Mouse (Mus musculus): ENCODE measurements around the gene Kdm1a. TPM values are rescaled to one million over a fixed set of nuclear protein-coding genes. Genes with fewer than 3 reads are reported as not detected.
A peak's percentile ranks its signal among the peaks of the same experiment; 100 is the strongest.

Gene Kdm1a
- 38.9 and 41.1 TPM in 2 replicates for polyA plus RNA-seq (2014; fragmentation: Nextera tagmentation; extraction: Ambion mirVana)

GRCm38 (mm10) chr4:136602568-136602967 lies at the start of gene Kdm1a:
Gene Kdm1a (minus strand): TSS chr4:136602723.
- Histone ChIP-seq H3K9ac (ENCODE audit: low read depth, low read length) (peak within 1 kb of the TSS; percentile 99), H3K9me3 (replicated peaks; ENCODE audit: control insufficient read depth, low read length) (no peaks in the 10 kb centered on the region), H3K27me3 (ENCODE audit: control insufficient read depth, insufficient read depth, low read length) (no peaks in the 10 kb centered on the region), H3K4me3 (ENCODE audit: low read depth, low read length) (peak within 1 kb of the TSS; percentile 100), H3K4me2 (peak within 1 kb of the TSS; percentile 73), H3K27ac (ENCODE audit: low read depth, low read length) (peak within 1 kb of the TSS; percentile 90), H3K4me1 (ENCODE audit: control insufficient read depth, insufficient read depth, low read length) (peaks cover 14% of the 10 kb centered on the region), H3K36me3 (ENCODE audit: control insufficient read depth, insufficient read depth, low read length) (no peaks in the 10 kb centered on the region)
- ATAC-seq (replicated peaks; ENCODE audit: insufficient number of reproducible peaks, low FRiP score, low TSS enrichment) = peak; percentile 74
- under 1% methylated on average over 33 of the region's 45 CpGs for WGBS (ENCODE audit: insufficient replicate concordance)

GRCm38 (mm10) chr4:136651882-136652527 lies 49.5 kb upstream of the Kdm1a start:
- no peak overlapping the region for H3K4me2 ChIP-seq
- peaks cover 18% of the 10 kb centered on the region for H3K4me1 ChIP-seq (ENCODE audit: control insufficient read depth, insufficient read depth, low read length)
- no peak for ATAC-seq (replicated peaks; ENCODE audit: insufficient number of reproducible peaks, low FRiP score, low TSS enrichment)
- H3K9me3 ChIP-seq (replicated peaks; ENCODE audit: control insufficient read depth, low read length) = peaks cover under 1% of the 10 kb centered on the region; the same call in 1 of the 2 replicates
- H3K27ac ChIP-seq (ENCODE audit: low read depth, low read length) = 0 out of 2 replicates have a peak overlapping the region, but pooled peaks have one; percentile 46
- H3K36me3 ChIP-seq (ENCODE audit: control insufficient read depth, insufficient read depth, low read length) = no peaks in the 10 kb centered on the region
- no peak overlapping the region for H3K4me3 ChIP-seq (ENCODE audit: low read depth, low read length)
- 74% methylated on average over 13 of the region's 13 CpGs for WGBS (ENCODE audit: insufficient replicate concordance)
- H3K27me3 ChIP-seq (ENCODE audit: control insufficient read depth, insufficient read depth, low read length) = peaks cover 5% of the 10 kb centered on the region
- no peak overlapping the region for H3K9ac ChIP-seq (ENCODE audit: low read depth, low read length)

- H3K36me3 ChIP-seq (ENCODE audit: control insufficient read depth, insufficient read depth, low read length) = no peaks in the 10 kb centered on the region
- H3K9me3 ChIP-seq (replicated peaks; ENCODE audit: control insufficient read depth, low read length) = peaks cover 3% of the 10 kb centered on the region; the same call in 1 of the 2 replicates
- H3K4me1 ChIP-seq (ENCODE audit: control insufficient read depth, insufficient read depth, low read length) = peaks cover 18% of the 10 kb centered on the region
- no peak overlapping the region for H3K9ac ChIP-seq (ENCODE audit: low read depth, low read length)
- H3K27ac ChIP-seq (ENCODE audit: low read depth, low read length) = no peak overlapping the region
- no peak for ATAC-seq (replicated peaks; ENCODE audit: insufficient number of reproducible peaks, low FRiP score, low TSS enrichment)
- H3K27me3 ChIP-seq (ENCODE audit: control insufficient read depth, insufficient read depth, low read length) = peaks cover 5% of the 10 kb centered on the region
- no peak overlapping the region for H3K4me2 ChIP-seq
- 60% methylated on average over 3 of the region's 3 CpGs for WGBS (ENCODE audit: insufficient replicate concordance)
- no peak overlapping the region for H3K4me3 ChIP-seq (ENCODE audit: low read depth, low read length)
These were observed 48.9 kb upstream of the Kdm1a start for GRCm38 (mm10) chr4:136651357-136651811.

DNA sequence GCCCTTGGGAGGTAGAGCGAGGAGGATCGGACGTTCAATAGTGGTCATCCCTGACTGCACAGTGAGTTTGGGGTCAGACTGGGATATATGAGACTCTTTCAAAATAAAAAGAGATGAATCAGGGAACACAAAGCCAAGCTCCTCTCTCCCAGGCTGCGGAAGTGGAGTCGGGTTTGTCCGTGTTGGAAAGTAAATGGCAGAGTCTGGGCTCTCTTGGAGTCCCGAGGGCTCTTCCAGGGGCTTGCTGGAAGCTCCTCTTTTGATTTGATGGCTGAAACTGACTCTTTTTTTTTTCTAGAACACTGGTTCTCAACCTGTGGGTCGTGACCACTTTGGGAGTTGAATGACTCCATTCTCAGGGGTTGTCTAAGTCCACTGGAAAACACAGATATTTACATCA lies 47.7 kb upstream of the Kdm1a start:
- no peak overlapping the region for H3K4me3 ChIP-seq (ENCODE audit: low read depth, low read length)
- H3K27me3 ChIP-seq (ENCODE audit: control insufficient read depth, insufficient read depth, low read length) = peaks cover 5% of the 10 kb centered on the region
- WGBS (ENCODE audit: insufficient replicate concordance) = 83% methylated on average over 8 of the region's 8 CpGs
- no peak overlapping the region for H3K9ac ChIP-seq (ENCODE audit: low read depth, low read length)
- no peak overlapping the region for H3K4me2 ChIP-seq
- H3K27ac ChIP-seq (ENCODE audit: low read depth, low read length) = no peak overlapping the region
- H3K36me3 ChIP-seq (ENCODE audit: control insufficient read depth, insufficient read depth, low read length) = no peaks in the 10 kb centered on the region
- no peak for ATAC-seq (replicated peaks; ENCODE audit: insufficient number of reproducible peaks, low FRiP score, low TSS enrichment)
- peaks cover 18% of the 10 kb centered on the region for H3K4me1 ChIP-seq (ENCODE audit: control insufficient read depth, insufficient read depth, low read length)
- H3K9me3 ChIP-seq (replicated peaks; ENCODE audit: control insufficient read depth, low read length) = peaks cover 3% of the 10 kb centered on the region; the same call in 1 of the 2 replicates

DNA sequence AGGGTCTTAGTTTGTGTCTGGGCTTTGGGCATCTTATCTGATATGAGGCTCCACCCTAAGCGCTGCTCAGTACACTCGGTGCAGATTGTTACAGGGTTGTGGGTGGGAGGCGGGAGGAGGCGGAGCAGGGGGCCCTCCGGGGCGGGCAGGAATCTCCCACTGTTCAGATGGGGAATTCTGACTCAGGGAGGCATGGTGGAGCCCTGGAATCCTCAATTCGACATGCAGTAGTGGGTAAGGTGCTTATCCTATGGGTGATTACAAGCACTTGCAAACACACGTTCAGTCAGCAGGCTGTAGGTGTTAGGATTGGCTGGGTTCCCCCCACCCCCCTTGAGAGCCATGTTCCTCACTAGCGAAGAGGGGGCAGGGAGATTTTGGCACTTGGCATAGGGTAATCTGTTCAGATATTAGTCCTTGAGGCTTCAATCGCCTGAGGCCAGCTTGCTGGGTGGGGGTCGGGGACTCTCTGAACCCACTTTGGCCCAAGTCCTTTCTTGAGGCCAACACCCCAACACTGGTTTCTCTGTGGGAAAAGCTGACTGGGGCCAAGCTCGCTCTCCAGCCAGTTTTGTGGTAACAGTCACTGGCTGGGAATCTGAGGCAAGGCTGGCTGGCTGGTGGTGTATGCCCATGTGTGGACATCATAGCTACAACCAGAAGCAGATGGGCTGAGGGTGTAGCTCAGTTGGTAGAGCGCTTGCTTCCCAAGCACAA lies 47.1 kb upstream of the Kdm1a start:
- Histone ChIP-seq H3K4me2 (peak overlapping the region; percentile 49), H3K36me3 (ENCODE audit: control insufficient read depth, insufficient read depth, low read length) (no peaks in the 10 kb centered on the region), H3K4me1 (ENCODE audit: control insufficient read depth, insufficient read depth, low read length) (peaks cover 18% of the 10 kb centered on the region), H3K9ac (ENCODE audit: low read depth, low read length) (no peak overlapping the region), H3K9me3 (replicated peaks; ENCODE audit: control insufficient read depth, low read length) (peaks cover 3% of the 10 kb centered on the region; the same call in 1 of the 2 replicates), H3K27me3 (ENCODE audit: control insufficient read depth, insufficient read depth, low read length) (peaks cover 5% of the 10 kb centered on the region), H3K4me3 (ENCODE audit: low read depth, low read length) (peak overlapping the region; percentile 10; the same call in 1 of the 2 replicates), H3K27ac (ENCODE audit: low read depth, low read length) (no peak overlapping the region)
- no peak for ATAC-seq (replicated peaks; ENCODE audit: insufficient number of reproducible peaks, low FRiP score, low TSS enrichment)
- 25% methylated on average over 13 of the region's 13 CpGs for WGBS (ENCODE audit: insufficient replicate concordance)

DNA sequence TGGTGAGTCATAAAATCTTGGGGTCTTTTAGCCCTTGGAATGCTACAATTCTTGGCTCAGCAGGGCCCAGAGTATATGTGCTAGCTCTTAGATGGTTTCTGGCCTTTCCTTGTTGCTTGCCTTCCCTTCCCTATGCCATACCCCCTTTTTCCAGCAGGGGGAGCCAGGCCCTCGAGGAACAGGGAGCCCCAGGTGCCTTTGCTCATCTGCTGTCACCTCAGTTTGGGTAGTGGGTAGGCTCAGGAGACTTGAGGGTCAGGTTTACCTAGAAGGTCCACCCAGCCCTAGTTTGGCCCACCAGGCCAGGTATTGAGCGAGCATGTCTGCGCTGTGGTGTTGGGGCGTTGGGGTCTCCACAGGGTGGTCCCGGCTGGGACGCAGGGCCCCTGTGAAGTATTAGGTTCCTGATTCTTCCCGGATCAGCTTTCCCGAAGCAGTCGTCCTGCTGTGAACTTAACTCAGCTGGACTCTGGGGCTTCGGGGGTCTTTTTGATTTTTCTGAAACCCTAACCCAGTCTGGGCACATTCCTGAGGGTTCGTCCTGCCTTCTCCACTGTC lies 46.5 kb upstream of the Kdm1a start:
- 13% methylated on average over 11 of the region's 11 CpGs for WGBS (ENCODE audit: insufficient replicate concordance)
- ATAC-seq (replicated peaks; ENCODE audit: insufficient number of reproducible peaks, low FRiP score, low TSS enrichment) = no peak
- no peaks in the 10 kb centered on the region for H3K36me3 ChIP-seq (ENCODE audit: control insufficient read depth, insufficient read depth, low read length)
- peaks cover 18% of the 10 kb centered on the region for H3K4me1 ChIP-seq (ENCODE audit: control insufficient read depth, insufficient read depth, low read length)
- H3K9me3 ChIP-seq (replicated peaks; ENCODE audit: control insufficient read depth, low read length) = peaks cover 3% of the 10 kb centered on the region; the same call in 1 of the 2 replicates
- H3K9ac ChIP-seq (ENCODE audit: low read depth, low read length) = no peak overlapping the region
- peak overlapping the region; percentile 49 for H3K4me2 ChIP-seq
- no peak overlapping the region for H3K27ac ChIP-seq (ENCODE audit: low read depth, low read length)
- H3K4me3 ChIP-seq (ENCODE audit: low read depth, low read length) = peak overlapping the region; percentile 10; the same call in 1 of the 2 replicates
- peaks cover 5% of the 10 kb centered on the region for H3K27me3 ChIP-seq (ENCODE audit: control insufficient read depth, insufficient read depth, low read length)

GRCm38 (mm10) chr4:136638890-136639289 lies 36.4 kb upstream of the Kdm1a start:
- Histone ChIP-seq H3K4me1 (ENCODE audit: control insufficient read depth, insufficient read depth, low read length) (peaks cover 8% of the 10 kb centered on the region), H3K9me3 (replicated peaks; ENCODE audit: control insufficient read depth, low read length) (no peaks in the 10 kb centered on the region), H3K36me3 (ENCODE audit: control insufficient read depth, insufficient read depth, low read length) (no peaks in the 10 kb centered on the region), H3K27me3 (ENCODE audit: control insufficient read depth, insufficient read depth, low read length) (peaks cover 39% of the 10 kb centered on the region), H3K9ac (ENCODE audit: low read depth, low read length) (no peak overlapping the region), H3K27ac (ENCODE audit: low read depth, low read length) (no peak overlapping the region), H3K4me2 (peak overlapping the region; percentile 42), H3K4me3 (ENCODE audit: low read depth, low read length) (peak overlapping the region; percentile 11; the same call in 1 of the 2 replicates)
- no peak for ATAC-seq (replicated peaks; ENCODE audit: insufficient number of reproducible peaks, low FRiP score, low TSS enrichment)
- 9% methylated on average over 10 of the region's 10 CpGs for WGBS (ENCODE audit: insufficient replicate concordance)

DNA sequence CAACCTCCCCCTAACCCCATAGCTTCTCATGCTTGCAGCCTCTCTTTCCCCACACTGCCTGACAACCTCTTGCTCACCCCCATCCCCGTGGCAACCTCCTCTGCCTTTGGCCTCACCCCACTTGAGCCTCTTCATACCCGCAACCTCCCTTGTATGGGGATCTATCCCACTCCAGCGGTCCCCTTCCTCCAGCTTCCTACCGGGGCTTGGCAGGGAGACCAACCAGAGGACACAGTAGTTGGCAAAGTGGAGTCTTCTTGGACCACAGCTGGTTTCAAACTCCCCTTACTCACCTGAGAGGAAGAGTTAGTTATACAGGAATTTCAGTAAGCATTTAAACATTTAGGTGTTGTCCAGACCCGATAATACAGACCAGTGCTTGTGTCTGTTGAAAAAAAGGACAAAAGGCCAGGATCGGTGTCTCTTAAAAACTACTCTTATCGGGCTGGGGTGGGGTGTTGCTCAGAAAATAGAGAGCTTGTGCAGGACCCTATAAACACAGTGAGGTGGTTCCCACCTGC lies 35.8 kb upstream of the Kdm1a start:
- 32% methylated on average over 7 of the region's 7 CpGs for WGBS (ENCODE audit: insufficient replicate concordance)
- Histone ChIP-seq H3K9me3 (replicated peaks; ENCODE audit: control insufficient read depth, low read length) (no peaks in the 10 kb centered on the region), H3K4me3 (ENCODE audit: low read depth, low read length) (no peak overlapping the region), H3K9ac (ENCODE audit: low read depth, low read length) (no peak overlapping the region), H3K27ac (ENCODE audit: low read depth, low read length) (no peak overlapping the region), H3K36me3 (ENCODE audit: control insufficient read depth, insufficient read depth, low read length) (no peaks in the 10 kb centered on the region), H3K27me3 (ENCODE audit: control insufficient read depth, insufficient read depth, low read length) (peaks cover 39% of the 10 kb centered on the region), H3K4me2 (no peak overlapping the region), H3K4me1 (ENCODE audit: control insufficient read depth, insufficient read depth, low read length) (peaks cover 8% of the 10 kb centered on the region)
- ATAC-seq (replicated peaks; ENCODE audit: insufficient number of reproducible peaks, low FRiP score, low TSS enrichment) = no peak

Measured in heart, embryonic 11.5 days (tissue).